Mouse (Mus musculus) stomach, embryonic 14.5 days (tissue): ENCODE measurements around the gene Bst2. TPM values are rescaled to one million over a fixed set of nuclear protein-coding genes. Genes with fewer than 3 reads are reported as not detected.

Experiments
- ATAC-seq: fragments of 200-750 bp; cut with Nextera tagmentation; 2 replicates; pipeline ENCODE4 v1.8.0; 2017; ENCODE audit warnings: low read depth, moderate TSS enrichment; ENCODE audit not compliant: insufficient number of reproducible peaks, insufficient read depth, low FRiP score
- H3K27ac ChIP-seq: fragments of 300-500 bp; sonication (generic); 2 replicates; pipeline ENCODE4 v1.5.1; 2014; ENCODE audit warnings: mild to moderate bottlenecking, low read length, moderate library complexity, mixed read lengths
- H3K27me3 ChIP-seq: fragments of 300-500 bp; sonication (generic); 2 replicates; pipeline ENCODE4 v1.6.1; 2014; ENCODE audit warnings: low read length, control low read depth, mixed read lengths; ENCODE audit not compliant: control insufficient read depth, insufficient read depth
- H3K36me3 ChIP-seq: fragments of 300-500 bp; sonication (generic); 2 replicates; pipeline ENCODE4 v1.6.1; 2014; ENCODE audit warnings: mild to moderate bottlenecking, control low read depth, low read length, moderate library complexity, mixed read lengths; ENCODE audit not compliant: control insufficient read depth, insufficient read depth
- H3K4me1 ChIP-seq: fragments of 300-500 bp; sonication (generic); 2 replicates; pipeline ENCODE4 v1.6.1; 2014; ENCODE audit warnings: low read length, control low read depth, mixed read lengths; ENCODE audit not compliant: control insufficient read depth, insufficient read depth
- H3K4me2 ChIP-seq: fragments of 300-500 bp; sonication (generic); replicated peaks from 2 replicates; pipeline ENCODE4 v1.6.1; 2014; ENCODE audit warnings: low read depth, low read length, control low read depth
- H3K4me3 ChIP-seq: fragments of 300-500 bp; sonication (generic); 2 replicates; pipeline ENCODE4 v1.5.1; 2014; ENCODE audit warnings: low read depth, low read length, control low read depth
- H3K9ac ChIP-seq: fragments of 300-500 bp; sonication (generic); replicated peaks from 2 replicates; pipeline ENCODE4 v1.6.1; 2014; ENCODE audit warnings: low read depth, mild to moderate bottlenecking, control low read depth, low read length, moderate library complexity, mixed read lengths
- H3K9me3 ChIP-seq: fragments of 300-500 bp; sonication (generic); 2 replicates; pipeline ENCODE4 v1.6.1; 2016; ENCODE audit warnings: low read depth, low read length, control low read depth; ENCODE audit not compliant: control insufficient read depth
- WGBS: fragments of 180-500 bp; shearing (Covaris S2); extraction: QIAGEN DNeasy Blood & Tissue Kit; methylation state at CpG from one replicate; pipeline ENCODE4 v1.1.7; 2014; 5-methylcytosine and 5-hydroxymethylcytosine counted together
- polyA plus RNA-seq: library from polyadenylated mRNA; unstranded; fragments of >200 nt; fragmentation: Nextera tagmentation; extraction: Ambion mirVana; gene quantifications from 2 replicates; pipeline ENCODE4 v1.2.1, GENCODE M21; 2014

Bst2 gene
- polyA plus RNA-seq, 1 experiment from 2014 or later: 7.6 TPM

- Histone ChIP-seq H3K9me3 (no peaks in the 10 kb centered on the region), H3K4me2 (no peak overlapping the region), H3K4me3 (no peak overlapping the region), H3K4me1 (0 out of 2 replicates have a peak, but pooled peaks cover 3% of the 10 kb centered on the region), H3K27ac (no peak overlapping the region), H3K36me3 (no peaks in the 10 kb centered on the region), H3K9ac (no peak overlapping the region), H3K27me3 (peaks cover 19% of the 10 kb centered on the region)
- ATAC-seq: no peak
- WGBS: 80% methylated on average over 2 of the region's 2 CpGs
These were observed 17.4 kb upstream of the Bst2 start for GRCm38 (mm10) chr8:71554644-71555043.

GRCm38 (mm10) chr8:71554001-71554400 lies 16.7 kb upstream of the Bst2 start:
- H3K27me3 ChIP-seq: peaks cover 16% of the 10 kb centered on the region

DNA sequence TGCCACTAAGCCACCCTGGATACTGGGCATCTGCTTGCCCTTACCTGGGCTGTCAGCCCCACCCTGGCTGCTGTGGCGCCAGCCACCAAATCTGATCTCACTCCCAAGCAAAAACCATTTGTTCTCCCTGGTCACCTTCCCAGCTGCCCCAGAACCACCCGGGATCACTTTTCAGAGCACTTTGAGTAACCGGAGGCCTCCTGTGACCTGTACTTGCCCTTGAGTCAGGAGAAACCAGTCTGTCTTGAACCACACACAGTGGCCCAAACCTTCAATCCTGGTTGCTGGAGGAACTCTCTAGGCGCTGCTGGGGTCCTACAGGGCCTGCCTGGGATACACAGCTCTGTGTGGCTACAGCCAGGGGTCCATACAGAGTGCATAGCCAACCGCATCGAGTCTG lies 15.5 kb upstream of the Bst2 start:
- H3K4me2 ChIP-seq: no peak overlapping the region
- 0 out of 2 replicates have a peak, but pooled peaks cover 3% of the 10 kb centered on the region for H3K4me1 ChIP-seq
- H3K27me3 ChIP-seq: peaks cover 9% of the 10 kb centered on the region
- 37% methylated on average over 6 of the region's 6 CpGs for WGBS
- H3K4me3 ChIP-seq: no peak overlapping the region
- H3K9ac ChIP-seq: no peak overlapping the region
- no peak for ATAC-seq
- H3K27ac ChIP-seq: peak overlapping the region; percentile 44; the same call in 1 of the 2 replicates
- H3K9me3 ChIP-seq: no peaks in the 10 kb centered on the region
- 0 out of 2 replicates have a peak, but pooled peaks cover 4% of the 10 kb centered on the region for H3K36me3 ChIP-seq

More at GRCm38 (mm10) chr8:71554001-71554400, 16.7 kb upstream of the Bst2 start:
- Histone ChIP-seq H3K9ac (no peak overlapping the region), H3K27ac (no peak overlapping the region), H3K4me1 (0 out of 2 replicates have a peak, but pooled peaks cover 3% of the 10 kb centered on the region), H3K4me3 (no peak overlapping the region), H3K4me2 (no peak overlapping the region), H3K9me3 (no peaks in the 10 kb centered on the region), H3K36me3 (no peaks in the 10 kb centered on the region)
- no peak for ATAC-seq
- WGBS: 62% methylated on average over 6 of the region's 6 CpGs

DNA sequence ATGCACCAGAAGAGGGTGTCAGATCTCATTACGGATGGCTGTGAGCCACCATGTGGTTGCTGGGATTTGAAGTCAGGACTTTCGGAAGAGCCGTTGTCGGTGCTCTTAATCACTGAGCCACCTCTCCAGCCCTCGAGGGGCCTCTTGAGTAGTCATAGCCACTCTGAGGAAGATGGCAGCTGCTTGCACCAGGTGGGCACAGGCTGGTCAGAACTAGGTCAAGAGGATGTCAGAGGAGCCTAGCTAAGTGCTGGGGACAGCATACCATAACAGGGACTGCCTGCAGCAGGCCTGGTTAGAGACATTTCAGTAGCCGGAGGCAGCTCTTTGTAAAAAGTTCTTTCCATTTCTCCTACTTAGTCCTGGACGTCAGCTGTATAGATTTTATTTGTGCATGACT lies 13.5 kb upstream of the Bst2 start:
- no peaks in the 10 kb centered on the region for H3K9me3 ChIP-seq
- H3K27ac ChIP-seq: no peak overlapping the region
- no peak overlapping the region for H3K4me3 ChIP-seq
- no peak overlapping the region for H3K9ac ChIP-seq
- H3K27me3 ChIP-seq: no peaks in the 10 kb centered on the region
- H3K4me2 ChIP-seq: no peak overlapping the region
- H3K4me1 ChIP-seq: 0 out of 2 replicates have a peak, but pooled peaks cover 3% of the 10 kb centered on the region
- peaks cover 8% of the 10 kb centered on the region; the same call in 1 of the 2 replicates for H3K36me3 ChIP-seq
- no peak for ATAC-seq
- WGBS: 68% methylated on average over 7 of the region's 7 CpGs

DNA sequence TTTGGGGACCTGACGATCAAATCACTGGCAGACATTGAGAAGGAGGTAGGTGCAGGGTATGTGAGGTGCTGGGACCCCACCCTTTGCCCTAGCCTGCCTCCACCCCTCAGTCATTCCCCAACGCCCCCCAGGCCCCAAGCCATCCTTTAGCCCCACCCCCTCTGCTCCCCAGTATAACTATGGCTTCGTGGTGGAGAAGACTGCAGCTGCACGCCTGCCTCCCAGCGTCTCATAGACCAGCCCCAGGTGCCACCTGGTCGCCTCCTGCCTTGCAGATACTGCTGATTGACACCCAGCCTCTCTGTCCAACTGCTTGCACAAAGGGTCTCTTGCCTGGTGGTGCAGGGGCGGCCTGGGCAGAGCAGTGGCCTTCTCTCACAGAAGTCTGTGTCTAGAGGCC lies 10.3 kb upstream of the Bst2 start:
- Histone ChIP-seq H3K27me3 (no peaks in the 10 kb centered on the region), H3K36me3 (peaks cover 15% of the 10 kb centered on the region; the same call in 1 of the 2 replicates), H3K27ac (no peak overlapping the region), H3K4me2 (no peak overlapping the region), H3K4me1 (peaks cover 7% of the 10 kb centered on the region), H3K4me3 (no peak overlapping the region), H3K9ac (no peak overlapping the region), H3K9me3 (no peaks in the 10 kb centered on the region)
- no peak for ATAC-seq
- 89% methylated on average over 7 of the region's 7 CpGs for WGBS

DNA sequence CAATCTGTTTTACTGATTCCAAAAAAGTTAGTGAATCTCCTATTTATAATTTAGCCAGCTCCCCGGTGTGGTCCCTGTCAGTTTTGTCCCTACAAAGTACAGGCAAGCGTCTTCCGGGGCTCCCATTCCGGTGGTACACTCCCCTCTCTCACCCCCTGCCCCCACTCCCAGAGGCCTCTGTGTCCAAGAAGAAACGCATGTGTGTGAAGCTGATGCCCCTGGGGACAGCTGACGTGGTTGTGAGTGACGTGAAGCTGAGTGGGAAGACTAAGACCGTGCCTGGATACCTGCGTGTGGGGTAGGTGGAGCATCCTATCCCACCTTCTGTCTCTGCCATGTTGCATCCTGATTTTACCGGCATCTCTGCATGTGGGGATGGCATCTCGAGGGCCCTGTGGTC lies 7.8 kb upstream of the Bst2 start:
- ATAC-seq: no peak
- Histone ChIP-seq H3K36me3 (peaks cover 15% of the 10 kb centered on the region; the same call in 1 of the 2 replicates), H3K9me3 (no peaks in the 10 kb centered on the region), H3K27ac (no peak overlapping the region), H3K27me3 (no peaks in the 10 kb centered on the region), H3K4me2 (no peak overlapping the region), H3K4me3 (no peak overlapping the region), H3K9ac (no peak overlapping the region), H3K4me1 (peaks cover 7% of the 10 kb centered on the region)
- WGBS: 91% methylated on average over 11 of the region's 11 CpGs

DNA sequence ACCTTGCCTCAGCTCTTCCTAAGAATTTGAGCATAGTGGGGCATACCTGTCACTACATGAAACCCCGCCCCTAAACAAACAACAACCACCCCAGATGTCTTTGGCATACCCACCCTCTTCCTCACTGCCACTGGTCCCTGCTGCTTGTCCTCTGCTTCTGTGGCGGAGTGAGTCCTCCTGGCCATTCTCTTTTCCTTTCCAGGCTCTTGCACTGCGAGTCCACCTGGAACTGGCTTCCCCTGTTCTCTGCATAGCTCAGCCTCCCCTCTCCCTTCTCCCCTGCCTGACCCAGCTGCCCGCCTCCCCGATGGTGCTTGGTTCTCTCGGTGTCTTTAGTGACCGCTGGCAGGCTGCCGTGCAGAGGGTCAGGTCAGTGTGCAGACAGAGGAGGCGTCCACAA lies 6.5 kb upstream of the Bst2 start:
- peak overlapping the region; percentile 84 for H3K4me2 ChIP-seq

GRCm38 (mm10) chr8:71542632-71543343 lies 5.5 kb upstream of the Bst2 start, which contains the start of gene Mvb12a:
Gene Mvb12a (plus strand): TSS chr8:71542922.
- Histone ChIP-seq H3K27me3 (no peaks in the 10 kb centered on the region), H3K9me3 (no peaks in the 10 kb centered on the region), H3K4me2 (peak within 1 kb of the TSS; percentile 84), H3K9ac (peak within 1 kb of the TSS; percentile 69), H3K27ac (peak within 1 kb of the TSS; percentile 30; the same call in 1 of the 2 replicates), H3K4me1 (peaks cover 7% of the 10 kb centered on the region), H3K4me3 (peak within 1 kb of the TSS; percentile 78), H3K36me3 (peaks cover 11% of the 10 kb centered on the region; the same call in 1 of the 2 replicates)
- ATAC-seq: peak; percentile 92
- WGBS: under 1% methylated on average over 55 of the region's 55 CpGs

More for the DNA sequence above, 6.5 kb upstream of the Bst2 start:
- Histone ChIP-seq H3K27me3 (no peaks in the 10 kb centered on the region), H3K4me1 (peaks cover 7% of the 10 kb centered on the region), H3K4me3 (peak overlapping the region; percentile 78), H3K9me3 (no peaks in the 10 kb centered on the region), H3K9ac (peak overlapping the region; percentile 69; the same call in 1 of the 2 replicates), H3K27ac (no peak overlapping the region), H3K36me3 (peaks cover 15% of the 10 kb centered on the region; the same call in 1 of the 2 replicates)
- 74% methylated on average over 9 of the region's 9 CpGs for WGBS
- no peak for ATAC-seq
